ENCODE assay signal across 15 mouse cellular contexts in genomic region chr3:26105528-26105927, GRCm38 (mm10).
"Had no signal": no experiment of that assay in that cellular context is flagged by ENCODE, and none has a peak within 500 bp of the region (broad histone marks: within the 10 kb centered on the region; RNA-seq: fewer than 3 reads in every experiment).

No protein-coding gene starts in this region.

- H3K27ac ChIP-seq: left cerebral cortex, adult 2 months; liver, embryonic 13.5 days; neural tube, embryonic 12.5 days; neural tube, embryonic 15.5 days had no signal

- H3K9me3 ChIP-seq: liver, embryonic 13.5 days; neural tube, embryonic 12.5 days; neural tube, embryonic 15.5 days had no signal

- DNase-seq: kidney, postnatal 14 days; kidney, postnatal 4 days; layer of hippocampus, adult 9-11 months; layer of hippocampus, postnatal 36 days; liver, embryonic 13.5 days; lung, adult 2 months; lung, postnatal 14 days; lung, postnatal 4 days; midbrain, embryonic 14.5 days; thymus, adult 18-20 months; thymus, postnatal 36 days had no signal

- H3K36me3 ChIP-seq: liver, embryonic 13.5 days; neural tube, embryonic 12.5 days; neural tube, embryonic 15.5 days had no signal

- H3K4me2 ChIP-seq: liver, embryonic 13.5 days; midbrain, embryonic 11.5 days; neural tube, embryonic 12.5 days; neural tube, embryonic 15.5 days had no signal

- H3K9ac ChIP-seq: liver, embryonic 13.5 days; neural tube, embryonic 12.5 days; neural tube, embryonic 15.5 days had no signal

- H3K4me3 ChIP-seq: left cerebral cortex, adult 2 months; liver, embryonic 13.5 days; neural tube, embryonic 12.5 days; neural tube, embryonic 15.5 days had no signal

- H3K27me3 ChIP-seq: liver, embryonic 13.5 days; neural tube, embryonic 12.5 days; neural tube, embryonic 15.5 days had no signal

- H3K4me1 ChIP-seq: liver, embryonic 13.5 days; neural tube, embryonic 12.5 days; neural tube, embryonic 15.5 days had no signal
